Mouse (Mus musculus) CH12.LX (cell line): ENCODE results near the gene Immp2l. TPM values are rescaled to one million over a fixed set of nuclear protein-coding genes. Genes with fewer than 3 reads are reported as not detected.

Experiments used
- DNase-seq: peaks from one replicate; pipeline ENCODE4 v3.0.0-alpha.2; 2013; ENCODE audit errors: extremely low read depth
- H3K27ac ChIP-seq: 2 replicates; pipeline ENCODE4 v1.5.1; 2012; ENCODE audit warnings: low read depth, mild to moderate bottlenecking, control low read depth, moderate library complexity; ENCODE audit not compliant: insufficient read depth
- H3K27me3 ChIP-seq: replicated peaks from 2 replicates; pipeline ENCODE3; 2012; ENCODE audit warnings: inconsistent platforms
- H3K36me3 ChIP-seq, 2 experiments: replicated peaks in 1 of 2; 2 replicates each; pipeline versions ENCODE3 to v1.6.1; 2012; ENCODE audit warnings: inconsistent platforms in 1 of 2, low read length in 1 of 2, mild to moderate bottlenecking in 1 of 2, mixed read lengths in 1 of 2, moderate library complexity in 1 of 2; ENCODE audit not compliant: control insufficient read depth in 1 of 2, insufficient read depth in 1 of 2
- H3K4me1 ChIP-seq, 2 experiments: 2 replicates each; pipeline ENCODE4 v1.6.1; 2012; ENCODE audit warnings: inconsistent platforms in 1 of 2, moderate library complexity in 1 of 2; ENCODE audit not compliant: insufficient read depth in 2 of 2, control insufficient read depth in 1 of 2
- H3K4me2 ChIP-seq: 2 replicates; pipeline ENCODE4 v1.6.1; 2012; ENCODE audit warnings: low read depth, mild to moderate bottlenecking, control low read depth; ENCODE audit not compliant: poor library complexity, insufficient read depth, severe bottlenecking
- H3K4me3 ChIP-seq, 3 experiments: fragments of 150-350 bp in 1 of 3; sonication (generic) in 1 of 3; replicated peaks in 1 of 3; 2 replicates each; pipeline versions ENCODE3 to v1.5.1; 2011 to 2012; ENCODE audit warnings: low read depth in 2 of 3, low read length in 2 of 3, mild to moderate bottlenecking in 2 of 3, moderate library complexity in 2 of 3, control low read depth in 1 of 3, improper control_type of control experiment in 1 of 3, inconsistent platforms in 1 of 3, mixed read lengths in 1 of 3; ENCODE audit not compliant: poor library complexity in 1 of 3
- H3K79me2 ChIP-seq: replicated peaks from 2 replicates; pipeline ENCODE4 v1.6.1; 2012; ENCODE audit warnings: mild to moderate bottlenecking, moderate library complexity; ENCODE audit not compliant: control insufficient read depth, poor library complexity, insufficient read depth, severe bottlenecking; ENCODE audit errors: extremely low read depth
- H3K9ac ChIP-seq: 2 replicates; pipeline ENCODE4 v1.6.1; 2012; ENCODE audit warnings: low read depth, mild to moderate bottlenecking, control low read depth, moderate library complexity; ENCODE audit not compliant: insufficient read depth
- H3K9me3 ChIP-seq: replicated peaks from 2 replicates; pipeline ENCODE3; 2012; ENCODE audit warnings: low read length, inconsistent platforms, mixed read lengths
- BHLHE40 ChIP-seq: IDR thresholded peaks from 2 replicates; pipeline ENCODE4 v1.6.1; 2011; ENCODE audit warnings: mild to moderate bottlenecking, low read depth, low read length, improper control_type of control experiment
- CHD1 ChIP-seq: IDR thresholded peaks from 2 replicates; pipeline ENCODE4 v1.6.1; 2012; ENCODE audit warnings: low read depth, low read length, improper control_type of control experiment, inconsistent platforms
- CHD2 ChIP-seq: IDR thresholded peaks from 2 replicates; pipeline ENCODE4 v1.6.1; 2011; ENCODE audit warnings: low read length, improper control_type of control experiment
- CTCF ChIP-seq, 2 experiments: IDR thresholded peaks in 1 of 2; conservative IDR thresholded peaks in 1 of 2; 2 replicates each; pipeline ENCODE4 v1.5.1; 2011 to 2012; ENCODE audit warnings: low read depth in 2 of 2, low read length in 2 of 2, improper control_type of control experiment in 1 of 2, inconsistent platforms in 1 of 2, mild to moderate bottlenecking in 1 of 2, moderate library complexity in 1 of 2
- E2F4 ChIP-seq: IDR thresholded peaks from 2 replicates; pipeline ENCODE4 v1.6.1; 2011; ENCODE audit warnings: low read depth, low read length, improper control_type of control experiment; ENCODE audit not compliant: insufficient replicate concordance
- ELF1 ChIP-seq: IDR thresholded peaks from 2 replicates; pipeline ENCODE4 v1.6.1; 2014; ENCODE audit warnings: low read depth, mild to moderate bottlenecking, inconsistent platforms, low read length, improper control_type of control experiment
- EP300 ChIP-seq: IDR thresholded peaks from 2 replicates; pipeline ENCODE4 v1.6.1; 2011; ENCODE audit warnings: low read length, improper control_type of control experiment
- ETS1 ChIP-seq: conservative IDR thresholded peaks from 2 replicates; pipeline ENCODE4 v1.6.1; 2012; ENCODE audit warnings: low read depth, mild to moderate bottlenecking, inconsistent platforms, low read length, improper control_type of control experiment, moderate library complexity
- GABPA ChIP-seq: IDR thresholded peaks from 2 replicates; pipeline ENCODE4 v1.6.1; 2012; ENCODE audit warnings: low read depth, low read length, improper control_type of control experiment, inconsistent platforms; ENCODE audit not compliant: insufficient replicate concordance
- HCFC1 ChIP-seq: IDR thresholded peaks from 2 replicates; pipeline ENCODE4 v1.6.1; 2012; ENCODE audit warnings: low read depth, mild to moderate bottlenecking, inconsistent platforms, low read length, improper control_type of control experiment
- JUND ChIP-seq: conservative IDR thresholded peaks from 2 replicates; pipeline ENCODE4 v1.6.1; 2011; ENCODE audit warnings: low read depth, low read length, improper control_type of control experiment
- KAT2A ChIP-seq: IDR thresholded peaks from 2 replicates; pipeline ENCODE4 v1.6.1; 2012; ENCODE audit warnings: low read length, improper control_type of control experiment, inconsistent platforms; ENCODE audit not compliant: insufficient replicate concordance
- MAFK ChIP-seq: IDR thresholded peaks from 2 replicates; pipeline ENCODE4 v1.6.1; 2011; ENCODE audit warnings: low read length, improper control_type of control experiment; ENCODE audit not compliant: insufficient replicate concordance
- MAX ChIP-seq: IDR thresholded peaks from 2 replicates; pipeline ENCODE4 v1.6.1; 2011; ENCODE audit warnings: low read length, improper control_type of control experiment
- MAZ ChIP-seq: IDR thresholded peaks from 2 replicates; pipeline ENCODE4 v1.6.1; 2012; ENCODE audit warnings: low read depth, mild to moderate bottlenecking, inconsistent platforms, low read length, improper control_type of control experiment, moderate library complexity
- NELFE ChIP-seq: IDR thresholded peaks from 2 replicates; pipeline ENCODE4 v1.6.1; 2011; ENCODE audit warnings: low read depth, low read length, improper control_type of control experiment
- NRF1 ChIP-seq: IDR thresholded peaks from 2 replicates; pipeline ENCODE4 v1.6.1; 2014; ENCODE audit warnings: low read depth, mild to moderate bottlenecking, inconsistent platforms, low read length, improper control_type of control experiment, moderate library complexity
- PAX5 ChIP-seq: IDR thresholded peaks from 2 replicates; pipeline ENCODE4 v1.6.1; 2012; ENCODE audit warnings: low read length, inconsistent platforms, mixed read lengths
- POLR2A ChIP-seq: IDR thresholded peaks from 2 replicates; pipeline ENCODE4 v1.6.1; 2011; ENCODE audit warnings: low read depth, mild to moderate bottlenecking, improper control_type of control experiment, low read length
- POLR2AphosphoS2 ChIP-seq: IDR thresholded peaks from 2 replicates; pipeline ENCODE4 v1.6.1; 2011; ENCODE audit warnings: low read depth, low read length, improper control_type of control experiment
- RAD21 ChIP-seq: IDR thresholded peaks from 2 replicates; pipeline ENCODE4 v1.6.1; 2011; ENCODE audit warnings: low read depth, mild to moderate bottlenecking, low read length, improper control_type of control experiment, moderate library complexity
- TCF12 ChIP-seq: IDR thresholded peaks from 2 replicates; pipeline ENCODE4 v1.6.1; 2014; ENCODE audit warnings: low read depth, mild to moderate bottlenecking, inconsistent platforms, low read length, improper control_type of control experiment
- UBTF ChIP-seq: IDR thresholded peaks from 2 replicates; pipeline ENCODE4 v1.6.1; 2012; ENCODE audit warnings: low read depth, mild to moderate bottlenecking, inconsistent platforms, low read length, improper control_type of control experiment, moderate library complexity
- ZC3H11A ChIP-seq: IDR thresholded peaks from 2 replicates; pipeline ENCODE4 v1.6.1; 2012; ENCODE audit warnings: low read depth, mild to moderate bottlenecking, inconsistent platforms, low read length, improper control_type of control experiment
- ZKSCAN1 ChIP-seq: IDR thresholded peaks from 2 replicates; pipeline ENCODE4 v1.6.1; 2012; ENCODE audit warnings: low read depth, inconsistent platforms, low read length, improper control_type of control experiment, borderline replicate concordance
- ZMIZ1 ChIP-seq: IDR thresholded peaks from 2 replicates; pipeline ENCODE4 v1.6.1; 2012; ENCODE audit warnings: low read depth, mild to moderate bottlenecking, inconsistent platforms, low read length, improper control_type of control experiment
- dilution Hi-C: fragments of 300-500 bp; cut with MboI; formaldehyde crosslinking; loops from 2 replicates; pipeline ENCODE4 v1.14.3; 2020; ENCODE audit warnings: low sequenced_read_pairs; ENCODE audit not compliant: extremely low pct_unique_long_range_greater_than_20kb, extremely low pct_ligation_motif_present
- in situ Hi-C: fragments of 300-500 bp; cut with MboI; formaldehyde crosslinking; loops from 3 replicates; pipeline ENCODE4 v1.14.3; 2019; ENCODE audit warnings: low sequenced_read_pairs, low pct_ligation_motif_present, low pct_unique_long_range_greater_than_20kb, mixed read lengths
- polyA plus RNA-seq: library from polyadenylated mRNA; unstranded; fragments of >175 nt; gene quantifications from 2 replicates; pipeline ENCODE4 v1.2.1, GENCODE M21; 2012; ENCODE audit warnings: low read depth; ENCODE audit not compliant: insufficient read length
- total RNA-seq, 2 experiments: library from RNA; depleted of rRNA; stranded (reverse); fragments of 300-350 nt in 1 of 2; fragments of >200 nt in 1 of 2; gene quantifications; 2 replicates each; pipeline ENCODE4 v1.2.3; 2012 to 2014

Immp2l gene
- total and polyA plus RNA-seq, 3 experiments, result 4.8 to 16.5 (median 9.9) TPM

- no peak overlapping the region for H3K27ac ChIP-seq
- H3K4me3 ChIP-seq, result no peak overlapping the region
- TF ChIP-seq CHD1, result no peak
- no peak for TF ChIP-seq KAT2A
- no peak for TF ChIP-seq RAD21
- no peak for TF ChIP-seq JUND
- TF ChIP-seq ZKSCAN1, result no peak
- TF ChIP-seq EP300, result no peak
- no peak for TF ChIP-seq POLR2A
- no peak for TF ChIP-seq MAZ
- no peak for TF ChIP-seq ZC3H11A
- no peak for TF ChIP-seq CTCF (conservative IDR thresholded peaks at IDR 0.05 in 1 of 2, IDR thresholded peaks at IDR 0.05 in 1 of 2; ENCODE audit: low read depth in 2 of 2, low read length in 2 of 2)
- TF ChIP-seq ZMIZ1, result no peak
- no peak for TF ChIP-seq ELF1
- TF ChIP-seq PAX5, result no peak
- TF ChIP-seq MAFK, result no peak
- no peak for TF ChIP-seq POLR2AphosphoS2
- TF ChIP-seq BHLHE40, result no peak
- TF ChIP-seq ETS1, result no peak
- TF ChIP-seq CHD2, result no peak
- TF ChIP-seq NRF1, result no peak
- no peak for TF ChIP-seq E2F4
- TF ChIP-seq, all 38 proteins: peak for 0
- H3K9ac ChIP-seq, result no peak overlapping the region
- in situ Hi-C loops, result no loop called here
- dilution Hi-C loops, result no loop called here
- H3K4me2 ChIP-seq, result no peak overlapping the region
- H3K4me1 ChIP-seq, result no peaks in the 10 kb centered on the region
- H3K79me2 ChIP-seq, result no peaks in the 10 kb centered on the region
- no peaks in the 10 kb centered on the region for H3K36me3 ChIP-seq
- DNase-seq, result no peak
- no peaks in the 10 kb centered on the region for H3K27me3 ChIP-seq
- no peaks in the 10 kb centered on the region for H3K9me3 ChIP-seq
Measured at GRCm38 (mm10) chr12:41838334-41838847, 814.5 kb downstream of the Immp2l start.

- Histone ChIP-seq H3K9me3 (no peaks in the 10 kb centered on the region), H3K79me2 (no peaks in the 10 kb centered on the region), H3K4me2 (no peak overlapping the region), H3K36me3 (no peaks in the 10 kb centered on the region), H3K27ac (no peak overlapping the region), H3K27me3 (no peaks in the 10 kb centered on the region), H3K4me1 (no peaks in the 10 kb centered on the region), H3K9ac (no peak overlapping the region), H3K4me3 (no peak overlapping the region)
- TF ChIP-seq CHD1 (no peak), NELFE (no peak), ZC3H11A (no peak), POLR2AphosphoS2 (no peak), MAZ (no peak), TCF12 (no peak), POLR2A (no peak), HCFC1 (no peak), BHLHE40 (no peak), MAX (no peak), ELF1 (no peak), GABPA (no peak), ZMIZ1 (no peak), UBTF (no peak), ETS1 (no peak)
- dilution Hi-C loops, result no loop called here
- in situ Hi-C loops, result no loop called here
- no peak for DNase-seq
Measured at GRCm38 (mm10) chr12:41839241-41839640, 815.4 kb downstream of the Immp2l start.
